Mouse (Mus musculus) hindbrain, embryonic 16.5 days (tissue): ENCODE measurements around the gene Pcbp1. TPM values are rescaled to one million over a fixed set of nuclear protein-coding genes. Genes with fewer than 3 reads are reported as not detected.

Source experiments
- ATAC-seq: fragments of 200-750 bp; cut with Nextera tagmentation; 2 replicates; pipeline ENCODE4 v1.8.0; 2017; ENCODE audit warnings: moderate TSS enrichment, moderate library complexity
- H3K27ac ChIP-seq: fragments of 300-500 bp; sonication (generic); 2 replicates; pipeline ENCODE4 v1.5.1; 2014; ENCODE audit warnings: low read depth, mild to moderate bottlenecking, control low read depth, low read length, moderate library complexity
- H3K27me3 ChIP-seq: fragments of 300-500 bp; sonication (generic); replicated peaks from 2 replicates; pipeline ENCODE4 v1.6.1; 2014; ENCODE audit warnings: low read length; ENCODE audit not compliant: control insufficient read depth, insufficient read depth
- H3K36me3 ChIP-seq: fragments of 300-500 bp; sonication (generic); 2 replicates; pipeline ENCODE4 v1.6.1; 2014; ENCODE audit warnings: mild to moderate bottlenecking, low read length, moderate library complexity, mixed read lengths; ENCODE audit not compliant: control insufficient read depth, insufficient read depth
- H3K4me1 ChIP-seq: fragments of 300-500 bp; sonication (generic); 2 replicates; pipeline ENCODE4 v1.6.1; 2014; ENCODE audit warnings: low read depth, low read length; ENCODE audit not compliant: control insufficient read depth, insufficient read depth
- H3K4me2 ChIP-seq: fragments of 300-500 bp; sonication (generic); 2 replicates; pipeline ENCODE4 v1.6.1; 2014; ENCODE audit warnings: mild to moderate bottlenecking, low read length, control low read depth, moderate library complexity
- H3K4me3 ChIP-seq: fragments of 300-500 bp; sonication (generic); 2 replicates; pipeline ENCODE4 v1.5.1; 2014; ENCODE audit warnings: mild to moderate bottlenecking, low read length, control low read depth, moderate library complexity
- H3K9ac ChIP-seq: fragments of 300-500 bp; sonication (generic); 2 replicates; pipeline ENCODE4 v1.6.1; 2014; ENCODE audit warnings: low read depth, mild to moderate bottlenecking, control low read depth, low read length, moderate library complexity
- H3K9me3 ChIP-seq: fragments of 300-500 bp; sonication (generic); 2 replicates; pipeline ENCODE4 v1.6.1; 2014; ENCODE audit warnings: mild to moderate bottlenecking, low read length, moderate library complexity; ENCODE audit not compliant: control insufficient read depth
- WGBS: fragments of 180-500 bp; shearing (Covaris S2); extraction: QIAGEN DNeasy Blood & Tissue Kit; methylation state at CpG from one replicate; pipeline ENCODE4 v1.1.7; 2014; 5-methylcytosine and 5-hydroxymethylcytosine counted together
- polyA plus RNA-seq: library from polyadenylated mRNA; unstranded; fragments of >200 nt; fragmentation: Nextera tagmentation; extraction: Ambion mirVana; gene quantifications from 2 replicates; pipeline ENCODE4 v1.2.1, GENCODE M21; 2015

Gene Pcbp1
- polyA plus RNA-seq, 1 experiment from 2014 or later: 123 TPM

- peaks cover 21% of the 10 kb centered on the region for H3K4me1 ChIP-seq
- peak; percentile 82 for ATAC-seq
- no peaks in the 10 kb centered on the region for H3K27me3 ChIP-seq
- 5% methylated on average over 49 of the region's 49 CpGs for WGBS
- H3K27ac ChIP-seq: peak overlapping the region; percentile 100
- peak overlapping the region; percentile 81 for H3K4me3 ChIP-seq
- no peaks in the 10 kb centered on the region for H3K9me3 ChIP-seq
- peak overlapping the region; percentile 72 for H3K4me2 ChIP-seq
- peak overlapping the region; percentile 91 for H3K9ac ChIP-seq
- H3K36me3 ChIP-seq: 0 out of 2 replicates have a peak, but pooled peaks cover 2% of the 10 kb centered on the region
These were observed 1.0 kb upstream of the Pcbp1 start for GRCm38 (mm10) chr6:86526961-86527740.

GRCm38 (mm10) chr6:86525646-86526031 lies 482 bp downstream of the Pcbp1 start:
- Histone ChIP-seq H3K27me3 (no peaks in the 10 kb centered on the region), H3K4me1 (peaks cover 22% of the 10 kb centered on the region), H3K36me3 (0 out of 2 replicates have a peak, but pooled peaks cover 2% of the 10 kb centered on the region), H3K9me3 (no peaks in the 10 kb centered on the region), H3K9ac (peak overlapping the region; percentile 91), H3K4me3 (peak overlapping the region; percentile 81), H3K4me2 (peak overlapping the region; percentile 70), H3K27ac (peak overlapping the region; percentile 100)
- under 1% methylated on average over 29 of the region's 36 CpGs for WGBS
- ATAC-seq: peak; percentile 34

GRCm38 (mm10) chr6:86524879-86525645 lies 1.1 kb downstream of the Pcbp1 start:
- Histone ChIP-seq H3K9ac (peak overlapping the region; percentile 91), H3K4me3 (peak overlapping the region; percentile 81), H3K27me3 (no peaks in the 10 kb centered on the region), H3K9me3 (no peaks in the 10 kb centered on the region), H3K27ac (peak overlapping the region; percentile 100), H3K36me3 (0 out of 2 replicates have a peak, but pooled peaks cover 2% of the 10 kb centered on the region), H3K4me1 (peaks cover 22% of the 10 kb centered on the region), H3K4me2 (peak overlapping the region; percentile 70)
- WGBS: under 1% methylated on average over 51 of the region's 51 CpGs
- peak; percentile 17 for ATAC-seq

- Histone ChIP-seq H3K4me2 (peak overlapping the region; percentile 70), H3K27me3 (no peaks in the 10 kb centered on the region), H3K4me3 (peak overlapping the region; percentile 81), H3K4me1 (peaks cover 22% of the 10 kb centered on the region), H3K9ac (peak overlapping the region; percentile 84), H3K36me3 (0 out of 2 replicates have a peak, but pooled peaks cover 2% of the 10 kb centered on the region), H3K27ac (peak overlapping the region; percentile 80), H3K9me3 (no peaks in the 10 kb centered on the region)
- WGBS: under 1% methylated on average over 15 of the region's 15 CpGs
- no peak for ATAC-seq
These were observed 2.2 kb downstream of the Pcbp1 start for GRCm38 (mm10) chr6:86523755-86524434.

- peaks cover 22% of the 10 kb centered on the region for H3K4me1 ChIP-seq
- H3K4me2 ChIP-seq: peak overlapping the region; percentile 70
- H3K27ac ChIP-seq: peak overlapping the region; percentile 80
- H3K9me3 ChIP-seq: no peaks in the 10 kb centered on the region
- peak overlapping the region; percentile 81 for H3K4me3 ChIP-seq
- peak overlapping the region; percentile 84 for H3K9ac ChIP-seq
- no peak for ATAC-seq
- WGBS: 41% methylated on average over 3 of the region's 3 CpGs
- 0 out of 2 replicates have a peak, but pooled peaks cover 2% of the 10 kb centered on the region for H3K36me3 ChIP-seq
- no peaks in the 10 kb centered on the region for H3K27me3 ChIP-seq
These were observed 2.8 kb downstream of the Pcbp1 start for GRCm38 (mm10) chr6:86523242-86523754.

GRCm38 (mm10) chr6:86522001-86522911 lies 3.9 kb downstream of the Pcbp1 start:
- Histone ChIP-seq H3K4me1 (peaks cover 15% of the 10 kb centered on the region), H3K36me3 (0 out of 2 replicates have a peak, but pooled peaks cover 2% of the 10 kb centered on the region), H3K27ac (no peak overlapping the region), H3K4me3 (no peak overlapping the region), H3K9ac (no peak overlapping the region), H3K4me2 (peak overlapping the region; percentile 18; the same call in 1 of the 2 replicates), H3K9me3 (no peaks in the 10 kb centered on the region), H3K27me3 (no peaks in the 10 kb centered on the region)
- ATAC-seq: no peak
- 77% methylated on average over 5 of the region's 5 CpGs for WGBS

GRCm38 (mm10) chr6:86519767-86520345 lies 6.3 kb downstream of the Pcbp1 start:
- Histone ChIP-seq H3K4me3 (no peak overlapping the region), H3K4me2 (no peak overlapping the region), H3K36me3 (0 out of 2 replicates have a peak, but pooled peaks cover 2% of the 10 kb centered on the region), H3K27me3 (no peaks in the 10 kb centered on the region), H3K9me3 (no peaks in the 10 kb centered on the region), H3K9ac (no peak overlapping the region), H3K4me1 (peaks cover 15% of the 10 kb centered on the region), H3K27ac (no peak overlapping the region)
- WGBS: 85% methylated on average over 3 of the region's 3 CpGs
- no peak for ATAC-seq

- no peak overlapping the region for H3K27ac ChIP-seq
- H3K4me3 ChIP-seq: no peak overlapping the region
- H3K36me3 ChIP-seq: no peaks in the 10 kb centered on the region
- no peak overlapping the region for H3K4me2 ChIP-seq
- ATAC-seq: no peak
- H3K9me3 ChIP-seq: no peaks in the 10 kb centered on the region
- WGBS: 85% methylated on average over 1 of the region's 1 CpGs
- no peaks in the 10 kb centered on the region for H3K27me3 ChIP-seq
- H3K4me1 ChIP-seq: no peaks in the 10 kb centered on the region
- H3K9ac ChIP-seq: no peak overlapping the region
These were observed 10.1 kb downstream of the Pcbp1 start for GRCm38 (mm10) chr6:86516021-86516420.
